23 mouse cellular contexts compared by ENCODE assay signal in genomic region chr2:52977921-52978675, GRCm38 (mm10).
DNase-seq lines count a peak whose midpoint lies in the region; ATAC-seq and TF ChIP-seq lines count a peak whose summit lies in the region.
"Had no signal": no experiment of that assay in that cellular context is flagged by ENCODE, and none has a peak within 500 bp of the region (broad histone marks: within the 10 kb centered on the region; RNA-seq: fewer than 3 reads in every experiment).

No protein-coding gene starts in this region.

- peak; percentile 61 for DNase-seq in heart, embryonic 10.5 days (ENCODE audit: low spot score)
- DNase-seq in heart, adult 8-10 months (ENCODE audit: low spot score), result no peak
- no peak for DNase-seq in left cerebral cortex, adult 2 months (ENCODE audit: extremely low spot score in 1 of 2, low spot score in 2 of 2)
- DNase-seq in left cerebral cortex, postnatal 36 days (ENCODE audit: low spot score in 2 of 2), result no peak
- no peak for DNase-seq in spleen, postnatal 36 days (ENCODE audit: low spot score in 2 of 2)
- DNase-seq: adrenal gland, adult 2 months; adrenal gland, postnatal 14 days; cerebellum, adult 11 months; cerebellum, adult 2 months; cerebellum, adult 9-11 months; cerebellum, postnatal 25 days; forebrain, postnatal 0 days; gastrocnemius, adult 2 months; gastrocnemius, postnatal 14 days; heart, adult 18-20 months had no signal

- TF ChIP-seq CTCF in left cerebral cortex, adult 2 months (IDR thresholded peaks at IDR 0.05), result no peak

- H3K36me3 ChIP-seq in heart, embryonic 10.5 days, result no peaks in the 10 kb centered on the region
- no peaks in the 10 kb centered on the region for H3K36me3 ChIP-seq in limb, embryonic 13.5 days
- H3K36me3 ChIP-seq: embryonic facial prominence, embryonic 13.5 days; hindbrain, embryonic 10.5 days; hindbrain, embryonic 13.5 days had no signal

- no peaks in the 10 kb centered on the region for H3K9me3 ChIP-seq in heart, embryonic 10.5 days
- H3K9me3 ChIP-seq in limb, embryonic 13.5 days, result no peaks in the 10 kb centered on the region
- H3K9me3 ChIP-seq: embryonic facial prominence, embryonic 13.5 days; hindbrain, embryonic 13.5 days had no signal

- ATAC-seq in limb, embryonic 13.5 days (ENCODE audit: low FRiP score, low read depth), result no peak
- ATAC-seq: CD4-positive, CD25-positive, alpha-beta regulatory T cell, adult 4 months; forebrain, embryonic 14.5 days; forebrain, postnatal 0 days; hindbrain, embryonic 16.5 days had no signal

- no peak overlapping the region for H3K4me2 ChIP-seq in limb, embryonic 13.5 days (replicated peaks)
- H3K4me2 ChIP-seq: embryonic facial prominence, embryonic 13.5 days; heart, embryonic 11.5 days; hindbrain, embryonic 13.5 days had no signal

- H3K4me3 ChIP-seq in heart, embryonic 10.5 days, result no peak overlapping the region
- no peak overlapping the region for H3K4me3 ChIP-seq in left cerebral cortex, adult 2 months
- no peak overlapping the region for H3K4me3 ChIP-seq in limb, embryonic 13.5 days
- H3K4me3 ChIP-seq: embryonic facial prominence, embryonic 13.5 days; gastrocnemius, adult 2 months; hindbrain, embryonic 10.5 days; hindbrain, embryonic 13.5 days had no signal

- no peaks in the 10 kb centered on the region for H3K27me3 ChIP-seq in heart, embryonic 10.5 days (ENCODE audit: insufficient read depth, poor library complexity, severe bottlenecking)
- H3K27me3 ChIP-seq in limb, embryonic 13.5 days, result no peaks in the 10 kb centered on the region
- H3K27me3 ChIP-seq: embryonic facial prominence, embryonic 13.5 days; hindbrain, embryonic 13.5 days had no signal

- no peak overlapping the region for H3K9ac ChIP-seq in limb, embryonic 13.5 days
- H3K9ac ChIP-seq: embryonic facial prominence, embryonic 13.5 days; forebrain, postnatal 0 days; hindbrain, embryonic 13.5 days had no signal

- intact Hi-C loops in left cerebral cortex, adult 2 months (cut with DNase I), result no loop called here
- intact Hi-C loops in left cerebral cortex, postnatal 36 days (cut with DNase I), result no loop called here

- H3K4me1 ChIP-seq in heart, embryonic 10.5 days, result peaks cover 4% of the 10 kb centered on the region; the same call in 1 of the 2 replicates
- H3K4me1 ChIP-seq in limb, embryonic 13.5 days, result peaks cover 78% of the 10 kb centered on the region

- 84% methylated on average over 6 of the region's 6 CpGs for WGBS in heart, embryonic 10.5 days
- WGBS in limb, embryonic 13.5 days, result 79% methylated on average over 6 of the region's 6 CpGs

- H3K27ac ChIP-seq in heart, embryonic 10.5 days, result no peak overlapping the region
- peak overlapping the region; percentile 68 for H3K27ac ChIP-seq in left cerebral cortex, adult 2 months
- H3K27ac ChIP-seq in limb, embryonic 13.5 days, result peak overlapping the region; percentile 18; the same call in 1 of the 2 replicates
- H3K27ac ChIP-seq: embryonic facial prominence, embryonic 13.5 days; hindbrain, embryonic 10.5 days; hindbrain, embryonic 13.5 days had no signal
